In the genomic region with DNA sequence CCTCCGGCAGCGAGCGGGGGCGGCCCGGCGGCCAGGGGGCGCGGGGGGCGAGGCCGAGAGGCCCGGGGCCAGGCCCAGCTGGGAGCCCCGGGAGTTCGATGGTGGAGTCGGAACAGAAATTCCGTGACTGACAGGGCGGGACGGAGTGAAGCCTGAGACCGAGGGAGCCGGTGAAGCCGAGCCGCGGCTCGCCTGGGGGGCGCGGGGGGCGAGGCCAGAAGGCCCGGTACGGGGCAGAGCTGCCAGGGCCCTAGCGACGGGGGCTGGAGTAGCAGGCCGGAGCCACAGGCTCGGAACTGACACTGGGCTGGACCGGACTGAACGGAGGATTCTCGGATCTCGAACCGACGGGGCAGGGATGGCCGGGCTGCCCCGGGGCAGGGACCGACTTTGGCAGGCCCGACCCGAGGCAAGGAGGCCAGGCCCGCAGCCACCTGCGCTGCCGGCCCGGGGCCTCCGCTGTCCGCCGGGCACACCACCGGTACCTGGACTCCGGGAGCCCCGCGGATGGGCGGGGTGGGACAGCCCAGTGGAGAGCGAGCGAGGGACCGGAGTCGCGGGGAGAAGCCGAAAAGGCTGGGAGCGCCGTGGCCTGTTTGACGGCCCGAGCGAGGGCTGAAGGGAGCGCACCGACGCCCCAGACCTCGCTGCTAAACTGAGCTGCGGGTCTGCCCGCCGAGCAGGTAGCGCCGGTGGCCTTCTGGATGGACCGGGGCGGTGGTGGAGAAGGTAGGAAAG, we compare ENCODE assay signal across 1 mouse cellular context.
TF ChIP-seq lines count a peak whose summit lies in the region.

No protein-coding gene starts in this region.

TF ChIP-seq in C2C12, 6 proteins besides CTCF, POLR2A, EP300 and RAD21:
- TF ChIP-seq MYOG (IDR thresholded peaks at IDR 0.05; ENCODE audit: control insufficient read depth, extremely low read depth, insufficient read length), result no peak
- no peak for TF ChIP-seq MYOD1 (IDR thresholded peaks at IDR 0.05; ENCODE audit: control insufficient read depth, insufficient read length, low read depth)
- TF ChIP-seq MAX (IDR thresholded peaks at IDR 0.05), result no peak
